Mouse (Mus musculus): Measurements from ENCODE around the gene Dnajc8. TPM values are rescaled to one million over a fixed set of nuclear protein-coding genes. Genes with fewer than 3 reads are reported as not detected.
A peak's percentile ranks its signal among the peaks of the same experiment; 100 is the strongest.

Dnajc8 gene
- total and polyA plus RNA-seq, 3 experiments, result 110 to 246 TPM; not detected in 1

DNA sequence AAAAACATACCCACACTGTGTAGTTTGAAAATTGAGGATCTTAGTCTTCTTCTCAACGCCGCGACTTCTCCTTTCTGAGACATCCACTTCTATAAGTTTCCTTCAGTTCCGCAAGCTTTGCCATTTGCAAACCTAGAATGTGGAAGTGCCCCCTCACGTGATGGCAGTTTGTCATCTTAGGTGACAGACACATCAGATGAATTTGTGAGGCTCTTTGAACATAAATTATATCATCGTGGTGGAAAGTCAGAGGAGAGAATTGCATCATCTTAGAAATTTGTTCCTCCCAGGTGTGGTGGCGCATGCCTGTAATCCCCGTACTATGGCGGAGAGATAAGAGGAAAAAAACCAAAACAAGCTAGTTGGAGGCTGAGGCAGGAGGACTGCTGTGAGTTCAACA, 57.6 kb downstream of the Dnajc8 start (continued):
- TF ChIP-seq MXI1 (IDR thresholded peaks at IDR 0.05; ENCODE audit: low read depth, low read length) (peak; percentile 77), TBP (IDR thresholded peaks at IDR 0.05; ENCODE audit: low read depth, low read length) (0 out of 2 replicates have a peak, but pooled peaks have one; percentile 62), MAFK (IDR thresholded peaks at IDR 0.05; ENCODE audit: borderline replicate concordance, low read depth, low read length) (no peak), ETS1 (IDR thresholded peaks at IDR 0.05; ENCODE audit: low read depth, low read length) (peak; percentile 99), GATA1 (IDR thresholded peaks at IDR 0.05; ENCODE audit: low read depth, low read length) (peak; percentile 78), ZC3H11A (IDR thresholded peaks at IDR 0.05; ENCODE audit: low read depth, low read length) (no peak), POLR2AphosphoS5 (IDR thresholded peaks at IDR 0.05; ENCODE audit: borderline replicate concordance, low read depth, low read length) (no peak), ZMIZ1 (IDR thresholded peaks at IDR 0.05; ENCODE audit: low read depth, low read length) (no peak), JUND (IDR thresholded peaks at IDR 0.05; ENCODE audit: low read depth, low read length) (0 out of 2 replicates have a peak, but pooled peaks have one; percentile 24), MAX (IDR thresholded peaks at IDR 0.05; ENCODE audit: low read length) (peak; percentile 90), POLR2A (IDR thresholded peaks at IDR 0.05; ENCODE audit: control insufficient read depth in 1 of 2, insufficient read depth in 1 of 2, low read depth in 1 of 2, low read length in 2 of 2, poor library complexity in 1 of 2) (peak in 1 of 2 experiments; percentile 40; a peak in 1 of 4 replicates), CHD2 (IDR thresholded peaks at IDR 0.05; ENCODE audit: low read length) (no peak), MEF2A (IDR thresholded peaks at IDR 0.05; ENCODE audit: extremely low read depth, insufficient replicate concordance, low read depth, low read length, poor library complexity, severe bottlenecking) (no peak), SMC3 (IDR thresholded peaks at IDR 0.05; ENCODE audit: low read depth, low read length) (no peak), KAT2A (conservative IDR thresholded peaks at IDR 0.05; ENCODE audit: low read depth, low read length) (no peak)

DNA sequence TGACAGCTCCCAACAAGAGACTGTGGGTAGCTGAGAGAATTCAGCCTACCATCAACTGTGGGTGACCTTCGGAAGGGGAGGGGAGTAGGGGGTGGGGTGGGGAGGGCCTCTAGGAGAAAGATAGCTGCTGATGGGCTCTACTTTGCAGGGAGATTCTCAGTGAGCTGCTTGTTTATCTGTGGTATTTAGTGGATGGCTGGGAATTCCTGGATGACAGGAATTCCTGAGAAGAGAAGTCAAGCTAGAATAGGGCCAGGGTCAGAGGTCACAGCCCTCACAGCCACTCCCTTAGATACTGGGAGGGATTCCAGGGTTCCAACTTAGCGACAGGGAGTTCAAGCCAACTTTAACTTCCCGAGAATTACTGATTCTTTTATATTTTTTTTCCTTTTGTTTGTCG, 58.8 kb downstream of the Dnajc8 start:
- H3K79me2 ChIP-seq (ENCODE audit: control insufficient read depth, insufficient read depth, low read length, poor library complexity), result no peaks in the 10 kb centered on the region
- no peak overlapping the region for H3K4me3 ChIP-seq (ENCODE audit: control insufficient read depth in 1 of 2, insufficient read depth in 1 of 2, low read depth in 2 of 2, low read length in 2 of 2)
- H3K27ac ChIP-seq (ENCODE audit: control insufficient read depth, low read depth, low read length), result no peak overlapping the region
- no peaks in the 10 kb centered on the region for H3K9me3 ChIP-seq (replicated peaks; ENCODE audit: insufficient read depth, low read length)
- no peak overlapping the region for H3K9ac ChIP-seq (ENCODE audit: control insufficient read depth, low read depth, low read length, poor library complexity, severe bottlenecking)
- TF ChIP-seq ELF1 (IDR thresholded peaks at IDR 0.05; ENCODE audit: low read depth, low read length), result no peak
- no peak for TF ChIP-seq CTCF (IDR thresholded peaks at IDR 0.05 in 2 of 3, conservative IDR thresholded peaks at IDR 0.05 in 1 of 3; ENCODE audit: control insufficient read depth in 1 of 3, insufficient read depth in 1 of 3, low read depth in 2 of 3, low read length in 3 of 3, poor library complexity in 1 of 3, severe bottlenecking in 1 of 3)
- no peak for TF ChIP-seq POLR2A (IDR thresholded peaks at IDR 0.05; ENCODE audit: control insufficient read depth in 1 of 2, insufficient read depth in 1 of 2, low read depth in 1 of 2, low read length in 2 of 2, poor library complexity in 1 of 2)
- no peak for TF ChIP-seq MYB (IDR thresholded peaks at IDR 0.05; ENCODE audit: low read depth, low read length)
- TF ChIP-seq USF2 (IDR thresholded peaks at IDR 0.05; ENCODE audit: borderline replicate concordance in 1 of 2, insufficient read depth in 1 of 2, low read depth in 1 of 2, low read length in 2 of 2), result no peak
- TF ChIP-seq MXI1 (IDR thresholded peaks at IDR 0.05; ENCODE audit: low read depth, low read length), result no peak
- TF ChIP-seq SIN3A (IDR thresholded peaks at IDR 0.05; ENCODE audit: low read length), result no peak
- TF ChIP-seq NELFE (IDR thresholded peaks at IDR 0.05; ENCODE audit: low read depth, low read length), result no peak
- TF ChIP-seq ZMIZ1 (IDR thresholded peaks at IDR 0.05; ENCODE audit: low read depth, low read length), result no peak
- TF ChIP-seq JUND (IDR thresholded peaks at IDR 0.05; ENCODE audit: low read depth, low read length), result no peak
- no peak for TF ChIP-seq UBTF (IDR thresholded peaks at IDR 0.05; ENCODE audit: borderline replicate concordance, insufficient read depth, low read depth, low read length)
- TF ChIP-seq GATA1 (IDR thresholded peaks at IDR 0.05; ENCODE audit: low read depth, low read length), result no peak
- TF ChIP-seq ZNF384 (IDR thresholded peaks at IDR 0.05; ENCODE audit: low read depth, low read length), result no peak
- TF ChIP-seq KAT2A (conservative IDR thresholded peaks at IDR 0.05; ENCODE audit: low read depth, low read length), result no peak
- no peak for TF ChIP-seq CHD2 (IDR thresholded peaks at IDR 0.05; ENCODE audit: low read length)
- TF ChIP-seq POLR2AphosphoS5 (IDR thresholded peaks at IDR 0.05; ENCODE audit: borderline replicate concordance, low read depth, low read length), result no peak
- TF ChIP-seq HCFC1 (IDR thresholded peaks at IDR 0.05; ENCODE audit: low read depth, low read length), result no peak
- no peak for TF ChIP-seq USF1 (IDR thresholded peaks at IDR 0.05; ENCODE audit: low read depth, low read length)
- no peak for TF ChIP-seq E2F4 (IDR thresholded peaks at IDR 0.05; ENCODE audit: borderline replicate concordance, low read depth, low read length)
- TF ChIP-seq ZC3H11A (IDR thresholded peaks at IDR 0.05; ENCODE audit: low read depth, low read length), result no peak
- H3K27me3 ChIP-seq (ENCODE audit: control insufficient read depth in 1 of 2, insufficient read depth in 2 of 2, low read length in 2 of 2), result no peaks in the 10 kb centered on the region
- peaks cover 0 to 8% of the 10 kb centered on the region in 2 experiments; a peak in 2 of 4 replicates for H3K36me3 ChIP-seq (ENCODE audit: control insufficient read depth in 1 of 2, insufficient read depth in 2 of 2, low read length in 2 of 2)
- peaks cover 0 to 10% of the 10 kb centered on the region in 2 experiments; a peak in 3 of 4 replicates for H3K4me1 ChIP-seq (ENCODE audit: control insufficient read depth in 1 of 2, insufficient read depth in 2 of 2, low read length in 2 of 2)
- no peak for DNase-seq (ENCODE audit: low read depth, low spot score)
